Mouse (Mus musculus): ENCODE data around the gene Strbp.
A peak's percentile ranks its signal among the peaks of the same experiment; 100 is the strongest.

Strbp gene

DNA sequence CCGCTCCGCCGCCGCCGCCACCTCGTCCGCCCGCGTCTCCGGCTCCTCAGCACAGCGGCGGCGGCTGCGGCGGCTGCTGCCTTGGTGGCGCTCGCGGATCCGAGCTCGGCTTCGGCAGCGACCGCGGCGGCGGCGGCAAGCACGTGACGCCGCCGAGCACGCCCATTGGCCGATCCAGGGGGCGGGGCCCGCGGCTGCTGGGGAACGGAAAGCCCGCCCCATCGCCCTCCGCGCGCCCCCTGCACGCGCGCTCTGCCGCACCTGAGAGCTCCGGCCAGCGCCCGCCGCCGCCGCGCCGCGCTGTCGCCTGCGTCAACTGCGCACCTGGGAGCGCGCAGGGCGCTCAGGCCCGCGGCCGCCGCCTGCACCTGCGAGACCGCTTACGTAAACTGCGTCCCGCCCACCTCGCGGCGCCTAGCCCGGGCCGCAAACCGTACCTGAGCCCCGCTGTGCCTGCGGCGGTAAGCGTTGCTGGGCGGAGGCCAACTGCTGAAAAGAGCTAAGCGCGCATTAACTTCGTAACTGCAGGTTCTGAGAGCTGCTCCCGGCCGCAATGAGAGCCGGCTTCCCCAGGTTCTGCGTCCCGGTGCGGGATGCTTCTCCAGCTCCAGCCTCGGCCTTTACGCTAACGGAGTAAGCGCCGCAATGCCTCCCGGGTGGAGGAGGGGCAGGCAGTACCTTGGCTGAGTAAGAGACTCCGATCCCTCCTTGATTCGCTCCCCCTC is at the start of gene Strbp:
TSS of gene Strbp (minus strand) at position 630 of the 725 bp plus-strand sequence.
- peak; percentile 92 to 93 for DNase-seq

DNA sequence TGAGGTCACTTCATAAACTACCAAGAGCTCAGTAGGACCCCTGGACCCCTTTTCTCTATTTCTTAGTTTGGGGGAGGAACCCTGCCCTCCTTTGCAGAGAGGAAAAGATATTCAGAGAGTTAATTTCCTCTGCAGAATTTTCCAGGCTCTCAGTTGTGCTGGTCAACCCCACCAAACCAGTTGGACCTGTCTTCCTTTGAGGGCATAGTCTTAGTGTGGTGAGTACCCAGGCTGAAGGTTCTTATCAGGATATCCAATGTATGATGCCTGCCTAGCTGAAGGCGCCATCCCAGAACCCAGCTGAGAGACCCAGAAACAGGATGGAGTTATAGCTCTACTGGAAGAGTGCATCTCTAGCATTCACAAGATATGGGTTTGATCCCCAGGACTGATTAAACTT is 47.5 kb upstream of the Strbp start:
- peak; percentile 14 to 47 for DNase-seq

DNA sequence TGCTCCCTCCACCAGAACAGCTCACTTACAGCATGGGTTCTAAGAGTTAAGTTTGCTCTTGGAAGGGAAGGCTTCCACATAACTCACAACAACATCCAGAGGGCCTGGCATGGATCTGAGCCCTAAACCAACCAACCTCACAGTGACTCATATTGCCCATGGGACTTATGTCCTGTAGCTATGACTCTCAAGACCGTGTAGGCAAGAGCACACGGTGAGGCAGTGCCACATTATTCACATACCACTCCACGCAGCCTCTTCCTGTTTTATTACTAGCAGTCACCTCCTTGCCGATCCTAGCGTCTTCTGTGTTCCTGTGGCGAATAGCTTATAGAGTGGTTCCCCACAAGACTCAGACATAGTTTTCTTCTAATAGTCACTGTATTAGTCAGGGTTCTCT is 45.7 kb upstream of the Strbp start:
- no peak for DNase-seq

DNA sequence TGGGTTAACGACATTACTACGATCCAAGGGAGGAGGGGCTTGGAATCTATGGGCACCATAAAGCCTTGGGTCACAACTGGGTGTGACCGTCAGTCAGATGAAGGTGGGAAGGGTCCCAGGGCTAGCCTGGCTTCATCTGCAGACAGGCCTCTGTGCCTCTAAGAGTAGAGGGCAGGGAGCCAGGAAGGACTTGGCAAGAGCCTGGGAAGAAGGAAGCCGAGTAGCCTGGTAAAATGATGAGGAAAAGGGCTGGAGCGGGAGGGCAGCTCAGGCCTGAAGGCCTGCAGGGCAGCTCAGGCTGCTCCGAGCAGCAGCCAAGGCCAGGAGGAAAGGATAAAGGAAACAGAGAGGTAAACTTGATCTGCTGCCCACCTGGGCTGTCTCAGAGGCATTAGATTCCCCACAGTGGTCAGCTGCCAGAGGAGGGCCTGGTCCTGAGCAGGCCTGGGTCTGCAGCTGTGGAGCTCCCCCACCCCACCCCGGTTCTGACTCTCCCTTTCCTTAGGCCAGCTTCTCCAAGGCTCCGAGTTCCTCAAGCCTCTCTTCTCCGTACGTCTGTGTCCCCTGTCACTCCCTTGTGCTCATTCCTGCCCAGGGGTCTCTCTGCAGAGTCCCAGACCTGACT is 44.9 kb upstream of the Strbp start:
- peak in 1 of 2 experiments; percentile 15 for DNase-seq

DNA sequence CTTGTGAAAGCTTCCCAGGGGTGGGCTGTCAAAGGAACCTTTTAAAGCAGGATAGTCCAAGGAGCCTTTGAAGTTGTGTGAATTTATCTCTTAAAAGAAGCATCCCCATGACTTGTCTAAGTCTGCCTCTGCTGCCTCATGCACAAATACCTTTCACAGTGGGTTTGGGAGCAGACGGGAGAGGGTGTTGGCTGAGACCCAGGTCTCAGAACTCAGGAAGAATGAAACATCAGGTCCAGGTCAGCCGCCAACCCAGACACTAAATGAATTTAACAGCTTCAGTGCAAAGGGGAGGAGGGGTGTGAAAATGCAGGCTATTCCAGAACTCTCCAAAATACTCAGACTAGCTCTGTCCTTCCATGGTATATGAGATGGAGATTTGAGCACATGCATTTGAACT is 44.2 kb upstream of the Strbp start:
- DNase-seq = no peak

DNA sequence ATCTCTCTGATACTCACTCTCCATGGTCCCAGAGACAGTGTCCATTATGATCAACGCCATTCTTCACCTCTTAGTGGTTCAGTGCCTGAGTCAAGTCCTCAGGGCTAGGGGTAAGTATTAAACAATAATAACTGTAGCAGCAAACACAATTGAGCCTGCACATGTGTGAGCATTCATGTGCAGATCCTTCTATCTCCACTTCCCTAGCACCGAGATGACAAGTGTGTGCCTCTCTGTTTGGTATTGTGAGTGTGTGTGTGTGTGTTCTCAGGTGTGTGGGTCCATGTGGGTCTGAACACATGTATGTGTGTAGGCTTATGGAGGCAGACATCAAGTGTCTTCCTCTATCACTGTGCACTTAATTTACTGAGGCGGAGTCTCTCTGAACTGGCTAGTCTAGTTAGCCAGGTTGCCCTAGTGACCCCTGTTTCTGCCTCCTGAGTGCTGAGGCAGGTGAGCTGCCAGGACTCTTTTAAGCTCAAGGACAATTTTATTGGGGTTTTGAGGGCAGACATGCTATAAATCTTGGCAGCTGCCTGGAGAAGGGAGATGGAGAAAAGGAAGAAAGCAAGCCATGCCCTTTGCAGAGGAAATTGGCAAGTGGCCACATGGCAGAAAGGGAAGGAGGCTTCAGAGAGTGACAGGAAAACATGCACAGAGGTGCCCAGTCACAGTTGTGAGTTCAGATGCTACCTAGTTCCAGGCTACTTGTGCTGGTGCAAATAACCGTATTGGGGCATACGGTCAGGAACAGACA is 42.8 kb upstream of the Strbp start:
- DNase-seq = no peak

DNA sequence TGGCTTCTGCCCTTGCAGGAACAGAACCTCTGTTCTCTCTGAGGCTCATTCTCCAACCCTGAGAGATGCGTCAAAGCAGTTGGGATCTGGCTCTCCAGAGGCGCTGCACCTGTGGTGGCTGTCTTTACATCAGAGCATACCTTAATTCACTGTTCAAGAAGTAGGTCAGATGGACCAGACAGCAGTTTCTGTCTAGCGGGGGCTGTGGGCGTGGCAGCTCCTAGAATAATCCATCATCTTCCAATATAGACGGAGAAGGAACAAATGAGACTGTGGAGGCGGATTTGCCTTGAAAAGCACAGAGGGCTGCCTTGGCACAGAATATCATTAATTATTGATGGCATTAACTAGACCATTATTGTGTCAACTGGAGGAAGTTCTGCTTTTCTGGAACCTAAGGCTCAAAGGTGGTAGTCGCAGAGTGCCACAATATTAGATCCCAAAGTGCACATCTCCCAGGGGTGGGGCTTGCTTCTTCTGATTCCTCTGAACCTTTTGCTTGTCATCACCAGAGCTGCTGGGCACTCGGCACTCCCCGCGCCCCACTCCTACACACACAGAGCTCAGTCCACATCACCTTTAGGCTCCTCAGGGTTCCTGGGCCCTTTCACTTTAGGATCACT is 41.2 kb upstream of the Strbp start:
- no peak for DNase-seq

DNA sequence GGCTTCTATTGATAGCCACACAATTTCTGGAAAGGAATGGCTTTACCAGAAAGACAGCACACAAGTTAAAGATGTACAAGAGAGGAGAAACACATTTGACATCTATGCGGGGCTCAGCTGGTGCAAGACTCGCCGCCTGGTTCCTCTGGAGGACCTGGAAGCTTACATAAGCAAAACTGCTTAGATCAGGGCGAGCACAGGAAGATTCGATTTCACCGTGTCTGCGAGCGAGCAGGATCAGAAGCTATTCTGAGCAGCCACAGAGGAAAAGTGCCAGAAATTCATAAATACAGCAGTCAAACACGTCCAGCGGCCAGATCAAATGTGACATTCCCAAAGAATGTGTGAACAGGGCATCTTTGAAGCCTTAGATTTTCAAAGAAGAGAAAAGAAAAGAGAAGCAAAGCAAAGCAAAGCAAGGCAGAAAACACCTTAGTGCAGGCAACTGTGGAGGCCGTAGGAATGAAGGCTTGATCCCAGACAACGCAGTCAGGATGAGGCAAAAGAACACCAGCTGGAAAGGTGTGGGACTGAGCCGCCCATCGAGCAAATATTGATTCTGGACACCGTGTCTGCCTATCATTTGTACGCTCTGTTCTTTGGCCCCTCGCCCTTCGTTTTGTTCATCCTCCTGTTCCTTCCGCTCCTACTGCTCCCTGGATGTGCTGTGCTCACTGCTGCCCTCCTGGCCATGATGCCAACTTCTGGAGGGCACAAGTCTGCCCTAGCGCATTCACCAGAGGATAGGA is 38.3 kb upstream of the Strbp start:
- DNase-seq = no peak

DNA sequence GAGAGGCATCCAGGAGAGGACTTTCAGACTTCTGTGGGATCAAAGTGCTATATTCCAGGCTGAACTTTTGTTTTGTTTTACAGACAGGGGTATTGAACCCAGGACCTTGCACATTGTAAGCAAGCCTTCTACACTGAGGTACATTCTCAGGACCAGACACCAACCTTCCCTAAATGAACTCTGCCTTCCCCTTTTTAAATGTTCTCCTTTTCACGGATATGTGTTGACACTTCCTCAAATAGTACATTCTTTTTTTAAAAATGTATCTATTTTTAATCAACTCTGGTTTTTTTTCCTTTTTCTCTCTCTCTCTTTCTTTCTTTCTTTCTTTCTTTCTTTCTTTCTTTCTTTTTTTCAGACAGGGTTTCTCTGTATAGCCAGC is 32.1 kb upstream of the Strbp start:
- no peak for DNase-seq

DNA sequence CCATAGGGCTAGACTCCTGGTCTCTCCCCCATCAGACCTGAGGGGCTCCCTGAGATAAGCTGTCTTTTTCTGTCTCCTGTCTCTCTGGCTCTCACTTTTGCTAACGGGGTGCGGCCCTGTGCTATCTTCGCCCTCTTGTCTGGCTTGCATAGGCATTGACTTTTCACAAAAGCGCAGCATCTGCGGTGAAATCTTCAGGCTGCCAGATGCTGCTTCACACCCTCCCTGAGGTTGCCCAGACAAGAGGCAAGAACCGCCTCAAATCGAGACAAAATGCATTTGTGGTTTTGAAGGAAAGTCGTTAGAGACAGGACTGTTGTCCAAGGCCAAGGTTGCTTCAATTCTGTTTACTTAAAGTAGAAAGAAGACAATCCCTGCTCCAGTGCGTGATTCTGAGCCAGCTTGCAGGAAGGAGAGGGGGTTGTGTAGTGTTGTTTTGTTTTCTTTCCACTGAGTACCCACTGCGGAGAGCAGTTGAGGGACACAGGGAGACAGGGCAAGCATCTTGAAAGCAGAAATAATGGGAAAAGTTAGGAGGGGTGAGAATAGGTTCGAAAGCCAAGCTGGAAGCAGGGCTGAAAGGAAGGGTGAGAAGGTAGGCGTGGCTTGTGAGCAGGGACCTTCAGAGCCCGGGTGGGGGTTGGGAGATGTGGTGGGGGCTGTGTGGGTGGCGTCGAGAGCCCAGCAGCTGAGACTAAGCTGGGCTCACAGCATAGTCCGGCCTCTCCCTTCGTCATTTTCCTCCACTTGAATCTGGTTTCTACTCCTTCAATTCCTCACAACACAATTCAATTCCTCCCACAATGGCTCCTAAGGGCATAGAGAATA is 31.5 kb upstream of the Strbp start:
- no peak for DNase-seq

DNA sequence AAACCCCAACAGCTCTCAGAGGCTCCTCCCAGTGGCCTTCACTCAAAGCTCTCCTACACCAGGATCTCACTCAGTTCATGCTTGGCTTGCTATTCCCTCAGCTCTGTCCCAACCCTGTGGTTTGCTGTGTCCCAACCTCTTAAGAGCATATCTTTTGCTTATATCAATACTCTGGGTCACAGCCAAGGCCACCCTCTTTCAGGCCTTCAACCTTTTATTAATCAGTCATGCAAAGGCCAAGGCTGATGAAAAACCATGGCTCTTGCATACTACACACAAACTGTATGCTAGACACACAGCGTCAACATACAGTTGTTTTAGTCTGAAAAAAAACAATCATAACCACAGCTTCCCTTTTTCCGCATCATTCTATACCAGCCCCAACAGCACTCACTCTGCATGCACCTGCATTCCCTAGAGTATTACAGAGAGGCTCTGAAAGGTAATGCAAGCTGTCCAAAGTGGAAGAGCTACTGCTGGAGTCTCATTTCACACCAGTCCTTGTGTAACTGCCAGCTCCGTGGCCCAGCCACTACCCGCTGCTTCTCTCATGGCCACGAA is 27.7 kb upstream of the Strbp start:
- peak; percentile 34 to 59 for DNase-seq

DNA sequence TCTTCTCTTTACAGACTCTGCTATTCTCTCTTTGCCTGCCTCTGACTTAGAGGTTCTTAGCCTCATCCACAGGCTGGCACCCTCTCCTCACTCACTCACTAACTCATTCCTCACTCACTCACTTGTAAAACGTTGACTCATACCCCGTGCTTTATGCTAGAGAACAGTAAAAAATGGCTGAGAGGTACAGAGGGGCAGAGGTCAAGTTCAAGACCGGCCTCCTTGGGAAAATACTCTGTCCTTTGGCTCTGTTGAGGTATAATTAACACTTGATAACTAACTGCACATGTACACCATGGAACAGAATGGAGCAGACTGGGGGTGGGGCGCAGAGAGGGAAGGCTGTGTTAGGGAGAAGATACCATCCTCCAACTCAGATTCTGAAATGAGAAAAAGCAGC is 20.6 kb upstream of the Strbp start:
- DNase-seq = no peak

DNA sequence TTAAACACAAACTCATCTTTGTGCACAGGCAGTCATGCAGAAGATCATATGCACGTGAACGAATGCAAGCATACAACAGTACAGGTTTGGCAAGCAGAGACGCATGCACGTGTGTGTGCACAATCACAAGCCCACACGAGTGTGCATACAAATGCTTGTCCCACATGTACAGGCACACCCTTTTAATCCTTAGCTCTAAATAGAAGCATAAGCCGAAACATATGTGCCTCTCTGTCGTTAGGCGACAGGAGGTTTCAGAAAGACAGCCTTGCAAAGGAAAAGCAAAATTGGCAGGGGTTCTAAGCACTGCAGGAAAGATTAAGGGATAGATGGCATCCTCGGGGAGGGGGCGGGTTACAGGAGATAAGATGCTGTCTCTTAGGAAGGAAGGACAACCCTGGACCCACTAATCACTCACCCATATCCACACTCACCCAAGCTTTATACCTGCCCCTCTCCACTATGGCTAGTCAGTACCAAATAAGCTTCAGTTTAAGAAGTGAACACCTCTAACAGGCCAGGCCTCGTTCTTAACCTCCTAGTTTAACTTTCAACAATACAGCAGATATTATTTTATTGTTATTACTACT is 19.9 kb upstream of the Strbp start:
- DNase-seq = no peak

DNA sequence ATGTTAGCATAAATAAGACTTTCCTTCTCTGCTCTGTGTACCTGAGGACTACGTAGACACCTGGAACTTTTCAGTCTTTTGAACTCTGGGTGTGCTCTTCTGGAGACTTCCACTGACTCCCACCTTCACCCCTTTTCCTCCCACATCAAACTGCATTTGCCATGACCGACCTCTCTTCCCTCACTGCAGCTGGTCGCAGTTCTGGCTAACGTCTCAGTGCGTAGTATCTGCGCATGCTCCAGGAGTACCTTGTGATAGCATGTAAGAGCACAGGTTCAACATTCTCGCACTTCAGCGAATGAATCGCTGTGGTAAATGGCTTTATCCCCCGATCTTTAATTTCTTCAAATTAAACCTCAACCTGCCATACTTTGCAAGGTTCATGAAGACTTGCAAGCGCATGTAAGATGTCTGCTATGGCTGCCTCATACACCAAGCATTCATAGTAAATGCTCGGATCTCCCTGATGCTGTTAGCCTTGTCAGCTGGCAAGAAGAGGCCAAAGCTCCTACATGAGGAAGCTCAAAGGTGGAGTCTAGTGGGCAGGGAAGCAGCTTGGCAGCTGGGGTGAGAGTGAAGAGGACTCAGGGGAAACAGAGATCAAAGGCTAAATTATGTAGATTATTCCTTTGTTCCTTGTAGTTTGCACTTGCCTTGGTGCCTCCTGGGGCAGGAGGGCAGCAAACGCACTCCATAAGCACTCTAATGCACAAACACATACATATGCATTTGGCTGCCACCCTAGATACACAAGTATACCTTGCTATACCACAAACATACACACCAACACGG is 19.2 kb upstream of the Strbp start:
- no peak for DNase-seq

DNA sequence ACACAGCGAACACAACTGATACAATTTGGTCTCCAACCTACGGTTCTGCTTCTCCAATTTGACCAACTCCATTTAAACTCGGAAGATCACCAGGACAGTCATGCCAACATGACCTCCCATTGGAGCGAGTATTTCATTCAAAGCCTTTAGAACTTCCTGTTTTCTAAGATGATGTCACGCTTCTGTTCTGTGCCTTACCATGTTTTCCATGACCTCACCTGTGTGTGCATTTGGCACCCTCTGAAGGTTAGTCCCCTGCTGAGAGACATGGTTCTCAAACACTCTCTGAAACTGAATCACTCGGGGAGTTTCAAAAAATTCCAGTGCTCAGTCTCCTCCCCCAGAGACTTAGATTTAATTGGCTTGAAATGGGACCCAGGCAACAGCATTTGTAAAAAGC is 12.6 kb upstream of the Strbp start:
- DNase-seq = no peak

DNA sequence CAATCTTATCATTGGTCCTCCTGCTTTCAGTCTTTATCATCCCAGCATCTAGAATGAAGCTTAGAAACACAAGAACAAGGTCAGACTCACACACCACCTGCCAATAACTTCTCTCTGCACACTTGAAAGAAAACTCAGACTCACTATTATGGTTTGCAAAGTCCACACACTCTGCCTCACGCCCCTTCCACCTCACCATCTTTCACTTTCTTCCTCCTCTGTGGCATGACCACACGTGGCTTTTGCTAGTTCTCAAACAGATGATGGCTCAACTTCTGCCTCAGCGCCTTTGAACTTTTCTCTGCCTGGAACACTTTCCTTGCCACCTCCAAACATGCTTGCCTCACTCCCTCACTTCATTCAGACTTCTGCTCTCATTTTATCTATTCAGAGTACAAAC is 11.7 kb upstream of the Strbp start:
- DNase-seq = peak in 1 of 2 experiments; percentile 10

DNA sequence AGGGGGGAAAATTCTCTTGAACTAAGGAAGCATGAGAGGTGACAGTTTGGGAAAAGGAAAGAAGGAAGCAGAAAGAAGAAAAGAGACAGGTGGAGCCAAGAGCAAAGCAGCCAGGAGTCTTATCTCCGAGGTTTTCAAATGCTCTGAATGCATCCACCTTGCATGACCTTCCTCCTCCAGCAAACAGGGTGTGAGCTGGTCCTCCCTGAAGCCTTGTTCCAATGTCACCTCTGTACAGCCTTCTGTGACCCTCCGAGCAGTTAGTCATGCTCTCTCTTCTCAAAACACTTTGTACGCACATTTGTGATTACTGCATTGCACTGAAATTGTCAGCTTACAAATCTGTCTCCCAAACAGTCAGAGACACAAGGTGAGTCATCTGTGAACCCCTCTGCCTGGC is 9.4 kb upstream of the Strbp start:
- DNase-seq = no peak

DNA sequence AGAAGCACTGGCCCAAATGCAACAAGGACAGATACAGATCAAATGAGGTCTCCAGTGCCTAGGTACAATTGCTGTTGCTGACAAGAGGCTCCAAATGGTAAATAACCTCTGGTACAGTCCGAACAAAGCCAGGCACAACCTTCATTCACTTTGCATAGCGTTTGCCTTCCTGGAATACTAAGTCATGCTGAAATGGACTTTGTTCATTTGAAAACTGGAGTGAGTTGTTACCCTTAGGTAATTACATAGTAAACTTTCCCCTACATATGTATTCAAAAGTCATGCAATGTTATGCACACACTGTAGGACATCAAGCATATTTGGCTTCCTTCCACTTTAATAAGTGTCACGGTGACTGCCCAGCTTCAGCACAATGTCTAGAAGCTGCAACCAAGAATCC is 5.2 kb upstream of the Strbp start:
- no peak for DNase-seq

DNA sequence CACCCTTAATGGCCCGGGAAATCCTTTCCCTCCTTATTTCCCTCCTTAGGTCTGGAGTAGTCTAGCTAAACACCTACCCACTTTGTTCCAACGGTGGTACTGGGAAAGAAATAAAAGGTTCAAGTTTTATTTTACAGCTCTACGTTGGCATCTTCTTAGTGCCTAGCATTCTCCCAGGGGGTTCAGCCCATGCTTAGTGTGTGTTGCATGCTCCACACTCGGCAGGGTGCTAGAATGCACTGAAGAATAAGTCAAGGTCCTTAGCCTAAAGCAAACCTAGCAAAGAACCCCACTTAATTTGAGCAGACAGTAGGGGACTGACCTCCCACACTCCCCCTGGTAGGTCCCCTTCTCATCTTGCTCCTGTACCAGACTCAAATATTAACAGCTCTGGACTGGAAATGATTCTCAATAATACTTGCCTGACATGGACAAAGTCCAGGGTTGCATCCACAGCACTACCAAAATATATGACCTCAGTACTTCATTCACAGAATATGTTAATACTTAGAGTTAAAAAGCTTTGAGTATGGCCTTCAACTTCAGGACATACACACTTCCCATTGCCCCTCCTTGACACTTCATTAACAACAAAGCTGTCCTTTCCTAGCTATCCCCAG is 592 bp upstream of the Strbp start:
- DNase-seq = no peak
